Mouse (Mus musculus) CH12.LX (cell line): ENCODE data around the gene Lmnb2. TPM values are rescaled to one million over a fixed set of nuclear protein-coding genes. Genes with fewer than 3 reads are reported as not detected.

Experiments
- polyA plus RNA-seq: library from polyadenylated mRNA; unstranded; fragments of >175 nt; gene quantifications from 2 replicates; pipeline ENCODE4 v1.2.1, GENCODE M21; 2012; ENCODE audit warnings: low read depth; ENCODE audit not compliant: insufficient read length
- total RNA-seq, 2 experiments: library from RNA; depleted of rRNA; stranded (reverse); fragments of 300-350 nt in 1 of 2; fragments of >200 nt in 1 of 2; gene quantifications; 2 replicates each; pipeline ENCODE4 v1.2.3; 2012 to 2014

Gene Lmnb2
- total and polyA plus RNA-seq, 3 experiments: 20.7 to 25.8 (median 23.7) TPM

Other genes with a start within 250 kb of the Lmnb2 start
Only the 20 nearest of the 25 such genes appear.
- gene Ap3d1, start 176.0 kb downstream of the Lmnb2 start, total RNA-seq (2012; rRNA removed): 48.1 and 49.4 TPM in 2 replicates
- gene Ap3d1, start 176.0 kb downstream of the Lmnb2 start, total RNA-seq (2014; rRNA removed): 24.2 and 28.4 TPM in 2 replicates
- 46.5 and 57.0 TPM in 2 replicates for gene Ap3d1, start 176.0 kb downstream of the Lmnb2 start, polyA plus RNA-seq
- gene Dot1l, start 163.0 kb downstream of the Lmnb2 start, total RNA-seq (2012; rRNA removed): 13.3 and 15.5 TPM in 2 replicates
- gene Dot1l, start 163.0 kb downstream of the Lmnb2 start, total RNA-seq (2014; rRNA removed): 2.7 and 3.3 TPM in 2 replicates
- gene Dot1l, start 163.0 kb downstream of the Lmnb2 start, polyA plus RNA-seq: 30.9 and 43.8 TPM in 2 replicates
- 29.0 and 36.5 TPM in 2 replicates for gene Sf3a2, start 120.0 kb downstream of the Lmnb2 start, total RNA-seq (2012; rRNA removed)
- 7.8 and 12.4 TPM in 2 replicates for gene Sf3a2, start 120.0 kb downstream of the Lmnb2 start, total RNA-seq (2014; rRNA removed)
- 136 and 153 TPM in 2 replicates for gene Sf3a2, start 120.0 kb downstream of the Lmnb2 start, polyA plus RNA-seq
- 63.8 and 81.8 TPM in 2 replicates for gene Plekhj1, start 119.6 kb downstream of the Lmnb2 start, total RNA-seq (2012; rRNA removed)
- gene Plekhj1, start 119.6 kb downstream of the Lmnb2 start, total RNA-seq (2014; rRNA removed): 51.5 and 63.4 TPM in 2 replicates
- 119 and 123 TPM in 2 replicates for gene Plekhj1, start 119.6 kb downstream of the Lmnb2 start, polyA plus RNA-seq
- gene Amh, start 113.0 kb downstream of the Lmnb2 start, total RNA-seq (2012; rRNA removed): 0.59 and 0.71 TPM in 2 replicates
- 0.43 TPM in 1 of 2 replicates, not detected in the other for gene Amh, start 113.0 kb downstream of the Lmnb2 start, total RNA-seq (2014; rRNA removed)
- gene Amh, start 113.0 kb downstream of the Lmnb2 start, polyA plus RNA-seq: 0.78 and 1.1 TPM in 2 replicates
- gene Jsrp1, start 104.7 kb downstream of the Lmnb2 start, total RNA-seq (2012; rRNA removed): 0.34 and 0.72 TPM in 2 replicates
- 0.30 and 0.35 TPM in 2 replicates for gene Jsrp1, start 104.7 kb downstream of the Lmnb2 start, total RNA-seq (2014; rRNA removed)
- gene Jsrp1, start 104.7 kb downstream of the Lmnb2 start, polyA plus RNA-seq: 0.95 and 1.1 TPM in 2 replicates
- gene Oaz1, start 91.6 kb downstream of the Lmnb2 start, total RNA-seq (2012; rRNA removed): 899 and 966 TPM in 2 replicates
- 792 and 1,081 TPM in 2 replicates for gene Oaz1, start 91.6 kb downstream of the Lmnb2 start, total RNA-seq (2014; rRNA removed)
- gene Oaz1, start 91.6 kb downstream of the Lmnb2 start, polyA plus RNA-seq: 646 and 664 TPM in 2 replicates
- gene Lingo3, start 74.2 kb downstream of the Lmnb2 start, total RNA-seq (2012; rRNA removed): 0.08 and 0.21 TPM in 2 replicates
- not detected in 2 replicates for gene Lingo3, start 74.2 kb downstream of the Lmnb2 start, total RNA-seq (2014; rRNA removed)
- gene Lingo3, start 74.2 kb downstream of the Lmnb2 start, polyA plus RNA-seq: not detected in 2 replicates
- gene Lsm7, start 63.0 kb downstream of the Lmnb2 start, total RNA-seq (2012; rRNA removed): 374 and 409 TPM in 2 replicates
- 411 and 435 TPM in 2 replicates for gene Lsm7, start 63.0 kb downstream of the Lmnb2 start, total RNA-seq (2014; rRNA removed)
- gene Lsm7, start 63.0 kb downstream of the Lmnb2 start, polyA plus RNA-seq: 171 and 198 TPM in 2 replicates
- 19.0 and 23.7 TPM in 2 replicates for gene Sppl2b, start 63.0 kb downstream of the Lmnb2 start, total RNA-seq (2012; rRNA removed)
- gene Sppl2b, start 63.0 kb downstream of the Lmnb2 start, total RNA-seq (2014; rRNA removed): 12.3 and 13.8 TPM in 2 replicates
- gene Sppl2b, start 63.0 kb downstream of the Lmnb2 start, polyA plus RNA-seq: 24.1 and 30.0 TPM in 2 replicates
- gene Tmprss9, start 46.4 kb downstream of the Lmnb2 start, total RNA-seq (2012; rRNA removed): 0.04 TPM in 1 of 2 replicates, not detected in the other
- not detected in 2 replicates for gene Tmprss9, start 46.4 kb downstream of the Lmnb2 start, total RNA-seq (2014; rRNA removed)
- 0.07 TPM in 1 of 2 replicates, not detected in the other for gene Tmprss9, start 46.4 kb downstream of the Lmnb2 start, polyA plus RNA-seq
- gene Timm13, start 17.3 kb downstream of the Lmnb2 start, total RNA-seq (2012; rRNA removed): 279 and 313 TPM in 2 replicates
- gene Timm13, start 17.3 kb downstream of the Lmnb2 start, total RNA-seq (2014; rRNA removed): 137 and 139 TPM in 2 replicates
- gene Timm13, start 17.3 kb downstream of the Lmnb2 start, polyA plus RNA-seq: 292 and 344 TPM in 2 replicates
- gene Gadd45b, start 11.8 kb upstream of the Lmnb2 start, total RNA-seq (2012; rRNA removed): 36.2 and 52.5 TPM in 2 replicates
- 19.3 and 24.4 TPM in 2 replicates for gene Gadd45b, start 11.8 kb upstream of the Lmnb2 start, total RNA-seq (2014; rRNA removed)
- gene Gadd45b, start 11.8 kb upstream of the Lmnb2 start, polyA plus RNA-seq: 14.9 and 16.4 TPM in 2 replicates
- 0.46 and 0.47 TPM in 2 replicates for gene Gng7, start 96.7 kb upstream of the Lmnb2 start, total RNA-seq (2012; rRNA removed)
- gene Gng7, start 96.7 kb upstream of the Lmnb2 start, total RNA-seq (2014; rRNA removed): not detected in 2 replicates
- 0.24 and 0.68 TPM in 2 replicates for gene Gng7, start 96.7 kb upstream of the Lmnb2 start, polyA plus RNA-seq
- not detected in 2 replicates for gene Diras1, start 107.4 kb upstream of the Lmnb2 start, total RNA-seq (2012; rRNA removed)
- not detected in 2 replicates for gene Diras1, start 107.4 kb upstream of the Lmnb2 start, total RNA-seq (2014; rRNA removed)
- gene Diras1, start 107.4 kb upstream of the Lmnb2 start, polyA plus RNA-seq: not detected in 2 replicates
- gene Slc39a3, start 119.2 kb upstream of the Lmnb2 start, total RNA-seq (2012; rRNA removed): 6.3 and 7.2 TPM in 2 replicates
- gene Slc39a3, start 119.2 kb upstream of the Lmnb2 start, total RNA-seq (2014; rRNA removed): 3.5 and 3.9 TPM in 2 replicates
- 4.2 and 4.3 TPM in 2 replicates for gene Slc39a3, start 119.2 kb upstream of the Lmnb2 start, polyA plus RNA-seq
- gene Sgta, start 141.9 kb upstream of the Lmnb2 start, total RNA-seq (2012; rRNA removed): 104 and 110 TPM in 2 replicates
- 61.1 and 67.6 TPM in 2 replicates for gene Sgta, start 141.9 kb upstream of the Lmnb2 start, total RNA-seq (2014; rRNA removed)
- 118 and 123 TPM in 2 replicates for gene Sgta, start 141.9 kb upstream of the Lmnb2 start, polyA plus RNA-seq
- 123 and 136 TPM in 2 replicates for gene Thop1, start 151.8 kb upstream of the Lmnb2 start, total RNA-seq (2012; rRNA removed)
- 70.9 and 81.1 TPM in 2 replicates for gene Thop1, start 151.8 kb upstream of the Lmnb2 start, total RNA-seq (2014; rRNA removed)
- 94.5 and 105 TPM in 2 replicates for gene Thop1, start 151.8 kb upstream of the Lmnb2 start, polyA plus RNA-seq
- gene Creb3l3, start 180.6 kb upstream of the Lmnb2 start, total RNA-seq (2012; rRNA removed): not detected in 2 replicates
- not detected in 2 replicates for gene Creb3l3, start 180.6 kb upstream of the Lmnb2 start, total RNA-seq (2014; rRNA removed)
- 0.13 TPM in 1 of 2 replicates, not detected in the other for gene Creb3l3, start 180.6 kb upstream of the Lmnb2 start, polyA plus RNA-seq
- 127 and 146 TPM in 2 replicates for gene Map2k2, start 187.7 kb upstream of the Lmnb2 start, total RNA-seq (2012; rRNA removed)
- 67.2 and 79.2 TPM in 2 replicates for gene Map2k2, start 187.7 kb upstream of the Lmnb2 start, total RNA-seq (2014; rRNA removed)
- gene Map2k2, start 187.7 kb upstream of the Lmnb2 start, polyA plus RNA-seq: 120 and 130 TPM in 2 replicates